Mouse (Mus musculus) adrenal gland, adult 2 months (tissue): Measurements from ENCODE around the gene Nlk. TPM values are rescaled to one million over a fixed set of nuclear protein-coding genes. Genes with fewer than 3 reads are reported as not detected.

Experiments used
- DNase-seq: peaks from one replicate; pipeline ENCODE4 v3.0.0; 2021
- long read RNA-seq: library from polyadenylated mRNA; stranded (forward); transcript quantifications from one replicate; pipeline ENCODE4 v2.0.0, GENCODE M21; 2021
- polyA plus RNA-seq: library from polyadenylated mRNA; depleted of rRNA; stranded (reverse); fragments of >200 nt; gene quantifications from 2 replicates; pipeline ENCODE4 v1.2.3, GENCODE M21; 2012; rRNA removed
- total RNA-seq, 2 experiments: library from RNA; stranded (reverse); gene quantifications; 2 replicates each; pipeline ENCODE4 v1.2.3; 2021

Gene Nlk
- total RNA-seq (10 to 100 TPM; 37.8 to 75.4 TPM), polyA plus RNA-seq (29.3 and 30.1 TPM in 2 replicates)
- long read RNA-seq, full-length matches to known transcripts = 8 of 13 reads
- long read RNA-seq, partial matches to known transcripts = 1 of 13 reads
- long read RNA-seq, other reads (novel, unspliced or antisense) = 4 of 13 reads

GRCm38 (mm10) chr11:78696777-78697752 is at the start of gene Nlk:
Gene Nlk, minus strand, starts transcription at chr11:78697373.
- peak; percentile 100 for DNase-seq

- DNase-seq = no peak
Observed at GRCm38 (mm10) chr11:78746264-78746663, 49.1 kb upstream of the Nlk start.

DNA sequence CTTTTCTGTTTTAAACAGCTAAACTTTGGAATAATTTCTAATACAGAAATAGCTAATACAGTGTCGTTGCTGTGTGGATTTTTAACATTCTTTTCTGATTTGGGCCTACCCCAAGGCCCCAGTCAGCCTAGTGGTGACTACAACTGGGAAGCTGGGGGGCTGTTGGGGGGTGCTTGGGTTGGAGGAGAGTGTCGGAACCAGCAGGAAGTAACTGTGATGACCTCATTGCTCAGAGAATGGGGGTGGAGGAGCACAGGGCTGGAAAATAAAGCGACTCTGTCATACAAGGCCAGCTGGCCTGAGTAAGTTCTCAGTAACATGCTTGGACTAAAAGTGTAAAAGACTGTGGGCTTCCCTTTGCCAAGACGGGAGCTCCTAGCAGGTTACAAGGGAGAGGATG is 48.3 kb upstream of the Nlk start:
- DNase-seq = peak; percentile 74

DNA sequence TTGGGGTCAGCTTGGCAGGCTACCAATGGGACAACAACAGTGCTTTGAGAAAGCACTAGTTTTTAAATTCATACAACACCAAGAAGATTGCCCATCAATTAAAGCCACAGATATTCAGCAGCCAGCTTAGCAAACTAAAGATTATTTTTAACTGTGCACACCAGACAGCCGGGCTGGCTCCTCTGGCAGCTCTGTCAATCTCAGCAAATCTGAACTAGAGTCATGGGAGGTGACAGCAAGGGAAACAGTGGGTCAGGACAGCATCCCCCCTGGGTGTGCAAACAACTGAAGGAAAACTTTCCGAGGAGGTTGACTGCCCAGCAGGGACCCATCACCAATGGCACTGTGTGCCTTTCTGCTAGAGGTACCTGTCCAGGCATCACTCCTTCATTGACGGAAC is 45.3 kb upstream of the Nlk start:
- no peak for DNase-seq

DNA sequence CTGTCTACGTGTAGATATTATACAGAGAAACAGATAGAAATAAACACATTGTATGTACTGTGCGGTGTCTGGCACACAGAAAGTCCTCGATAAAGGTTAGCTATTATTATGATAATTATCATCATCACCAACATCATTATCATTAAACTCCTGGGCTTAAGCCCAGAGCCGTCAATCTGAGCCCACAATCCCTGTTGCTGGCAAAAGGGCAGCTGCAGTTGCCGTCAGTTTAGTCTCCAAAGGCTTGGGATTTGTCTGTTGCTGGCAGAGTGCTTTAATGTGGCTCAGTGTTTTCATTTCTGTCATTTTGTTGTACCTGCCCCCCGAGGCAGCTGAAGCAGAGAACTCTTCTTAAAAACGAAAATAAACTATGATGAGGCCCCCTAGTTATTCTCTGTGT is 44.8 kb upstream of the Nlk start:
- no peak for DNase-seq

DNA sequence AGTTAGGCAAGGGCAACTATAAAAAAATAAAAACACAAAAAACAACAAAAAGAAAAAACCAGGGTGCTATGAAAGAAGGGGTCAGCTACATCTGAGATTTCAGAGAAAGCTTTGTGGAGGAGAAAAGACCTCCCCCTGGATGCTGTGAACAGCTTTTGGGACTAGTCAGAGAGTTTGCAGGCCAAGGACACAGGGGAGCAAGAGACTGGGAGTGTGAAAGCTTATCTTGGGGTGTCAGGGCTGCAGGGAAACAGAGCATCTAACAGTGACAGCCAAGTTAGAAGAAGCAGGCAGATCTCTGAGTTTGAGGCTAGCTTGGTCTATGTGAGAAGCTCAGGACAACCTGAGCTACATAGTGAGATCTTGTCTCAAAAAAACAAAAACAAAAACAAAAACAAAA is 42.2 kb upstream of the Nlk start:
- DNase-seq = peak; percentile 48

- DNase-seq = no peak
Observed at GRCm38 (mm10) chr11:78736877-78737408, 39.8 kb upstream of the Nlk start.

- no peak for DNase-seq
Observed at GRCm38 (mm10) chr11:78735168-78735567, 38.0 kb upstream of the Nlk start.

DNA sequence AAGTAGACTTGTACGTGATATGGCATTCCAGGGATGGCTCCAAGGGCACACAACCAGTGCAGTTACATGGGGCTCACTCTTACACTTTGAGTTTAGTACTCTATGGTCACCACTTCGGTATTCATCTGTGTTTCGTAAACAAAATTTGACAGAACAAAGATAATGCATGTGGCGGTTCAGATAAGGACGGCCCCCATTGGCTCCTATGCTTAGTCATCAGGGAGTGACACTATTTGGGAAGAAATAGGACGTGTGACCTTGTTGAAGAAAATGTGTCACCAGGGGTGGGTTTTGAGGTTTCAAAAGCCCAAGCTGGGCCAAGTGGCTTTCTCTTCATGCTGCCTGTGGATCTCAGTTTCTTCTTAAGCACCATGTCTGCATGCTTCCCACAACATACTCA is 35.4 kb upstream of the Nlk start:
- peak; percentile 52 for DNase-seq

DNA sequence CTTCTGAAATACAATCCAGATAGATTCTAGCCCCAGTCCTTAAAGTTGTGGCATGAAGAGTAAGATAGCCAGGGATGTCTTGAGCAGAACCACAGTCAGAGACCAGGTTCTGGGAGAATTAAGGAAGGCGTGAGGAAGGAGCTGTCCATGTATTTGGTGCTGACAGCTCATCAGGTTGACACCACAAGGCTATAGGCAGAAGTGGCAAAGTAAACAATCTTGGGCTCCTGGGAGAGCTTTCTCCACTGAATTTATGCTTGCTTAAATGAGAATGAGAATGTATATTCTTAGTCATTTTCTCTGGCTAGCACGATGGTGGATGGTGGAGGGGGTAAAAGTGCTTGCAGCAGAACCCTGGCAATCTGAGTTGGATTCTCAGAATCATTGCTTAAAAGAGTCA is 33.7 kb upstream of the Nlk start:
- no peak for DNase-seq

DNA sequence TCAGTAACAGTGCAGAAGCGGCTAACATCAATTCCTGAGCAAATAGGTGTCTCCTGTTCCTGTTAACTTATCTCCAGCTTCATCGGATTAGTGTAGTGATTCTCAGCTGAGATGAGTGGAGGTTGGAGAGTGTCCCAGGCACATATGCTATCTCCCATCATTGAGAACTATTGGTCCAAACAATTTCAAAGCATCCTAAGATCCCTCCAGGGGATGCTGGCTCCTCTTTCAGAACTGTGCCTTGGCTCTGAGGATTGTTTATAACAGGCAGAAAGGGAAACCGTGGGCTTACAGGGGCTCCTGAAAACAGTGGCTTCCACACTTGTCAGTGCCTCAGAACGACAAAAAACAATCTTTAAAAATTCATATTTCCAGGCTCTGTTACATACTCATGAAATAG is 30.9 kb upstream of the Nlk start:
- no peak for DNase-seq

DNA sequence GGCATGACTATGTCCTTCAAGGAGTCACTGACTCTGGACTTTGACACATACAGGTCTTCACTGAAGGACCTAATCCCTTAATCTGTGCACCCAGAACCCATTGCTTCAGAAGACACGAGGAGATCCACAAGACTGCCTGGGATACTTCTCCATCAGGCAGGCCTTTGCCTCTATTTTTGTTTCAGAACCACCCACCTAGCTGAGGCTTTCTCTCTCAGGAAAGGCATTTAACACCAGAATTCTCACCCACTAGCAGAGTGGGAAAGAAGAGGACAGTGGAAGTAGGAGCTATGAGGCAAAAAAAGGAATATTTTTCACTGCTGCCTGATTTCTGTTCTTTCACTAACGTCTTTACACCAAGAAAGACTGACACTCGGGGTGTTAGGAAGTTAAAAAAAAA is 29.2 kb upstream of the Nlk start:
- no peak for DNase-seq

- no peak for DNase-seq
Observed at GRCm38 (mm10) chr11:78724792-78725191, 27.6 kb upstream of the Nlk start.

- DNase-seq = no peak
Observed at GRCm38 (mm10) chr11:78721419-78721818, 24.2 kb upstream of the Nlk start.

- no peak for DNase-seq
Observed at GRCm38 (mm10) chr11:78717655-78718054, 20.5 kb upstream of the Nlk start.

GRCm38 (mm10) chr11:78708642-78709041 is 11.5 kb upstream of the Nlk start:
- DNase-seq = no peak

GRCm38 (mm10) chr11:78706026-78706425 is 8.9 kb upstream of the Nlk start:
- DNase-seq = no peak

GRCm38 (mm10) chr11:78703085-78703484 is 5.9 kb upstream of the Nlk start:
- DNase-seq = no peak

DNA sequence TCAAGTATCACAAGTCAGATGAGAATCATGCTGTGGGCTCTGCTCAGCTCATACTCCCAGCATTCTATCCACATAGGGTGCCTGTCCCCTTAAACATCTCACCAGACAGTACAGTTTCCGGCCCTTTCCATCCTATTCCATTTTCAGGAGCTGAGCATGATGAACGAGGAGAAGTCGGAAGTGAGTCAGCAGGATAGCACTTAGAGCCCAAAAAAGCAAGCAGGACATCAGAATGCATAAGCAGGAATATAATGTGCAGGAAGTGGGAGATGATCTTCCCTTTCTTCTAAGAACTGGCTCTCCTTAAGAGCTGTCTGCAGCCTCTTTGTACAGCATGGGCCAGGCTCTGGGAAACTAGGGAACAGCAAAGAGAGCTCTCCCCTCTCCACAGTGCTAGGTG is 5.1 kb upstream of the Nlk start:
- no peak for DNase-seq

GRCm38 (mm10) chr11:78697753-78698171 is 589 bp upstream of the Nlk start:
- DNase-seq = peak; percentile 93

DNA sequence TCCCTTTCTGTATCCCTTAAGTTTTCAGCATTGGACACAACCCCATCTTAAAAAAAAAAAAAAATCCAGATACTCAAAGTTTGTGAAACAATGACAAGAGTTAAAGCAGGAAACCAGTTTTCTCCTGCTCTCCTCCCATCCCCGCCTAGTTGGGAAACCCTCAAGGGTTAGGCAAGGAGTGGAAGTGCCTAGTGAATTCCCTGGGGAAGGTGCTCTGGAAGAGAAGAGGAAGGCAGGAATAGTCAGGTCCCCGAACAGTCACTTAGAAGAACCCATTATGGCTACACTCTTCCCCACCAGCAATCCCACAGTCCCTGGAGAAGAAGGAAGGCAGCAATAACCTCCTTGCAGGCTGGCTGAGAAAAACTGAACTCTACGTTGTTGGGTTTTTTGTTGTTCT is 2.9 kb downstream of the Nlk start:
- peak; percentile 35 for DNase-seq

DNA sequence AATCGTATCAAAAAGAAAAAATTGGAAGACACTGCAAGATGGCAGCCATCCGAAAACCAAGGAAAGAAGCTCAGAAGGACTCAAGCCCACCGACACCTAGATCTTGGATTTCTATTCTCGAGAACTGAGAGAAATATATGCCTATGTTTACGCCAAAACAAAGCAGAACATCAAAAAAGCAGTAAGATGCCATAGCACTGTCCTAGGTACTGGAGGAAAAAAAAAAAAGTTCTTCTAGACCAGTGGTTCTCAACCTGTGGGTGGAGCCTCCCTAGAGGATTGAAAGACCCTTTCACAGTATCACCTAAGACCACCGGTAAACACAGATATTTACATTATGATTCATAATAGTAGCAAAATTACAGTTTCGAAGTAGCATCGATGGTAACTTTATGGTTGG is 3.9 kb downstream of the Nlk start:
- DNase-seq = no peak

DNA sequence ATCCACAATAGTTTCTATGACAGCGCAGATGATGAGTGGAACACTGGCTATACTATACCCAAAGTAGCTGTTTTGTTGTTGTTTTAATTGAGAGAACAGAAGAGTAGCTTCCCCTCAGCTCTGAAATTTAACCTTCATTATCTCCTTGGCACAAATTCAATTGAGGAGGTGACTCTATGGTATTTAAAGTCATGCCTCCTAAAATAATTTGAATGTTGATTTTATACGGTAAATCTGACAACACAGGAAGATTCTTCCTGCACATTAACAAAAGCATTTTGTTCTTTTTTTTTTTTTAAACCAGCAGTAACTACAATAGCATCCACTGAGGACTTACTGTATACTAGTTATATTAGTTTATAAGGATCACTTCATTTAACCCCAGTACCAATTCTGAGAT is 6.0 kb downstream of the Nlk start:
- no peak for DNase-seq
